Mouse (Mus musculus): ENCODE results near the gene Rab3gap2. TPM values are rescaled to one million over a fixed set of nuclear protein-coding genes. Genes with fewer than 3 reads are reported as not detected.

Rab3gap2 gene
- polyA plus RNA-seq, 1 experiment, result 32.8 TPM

DNA sequence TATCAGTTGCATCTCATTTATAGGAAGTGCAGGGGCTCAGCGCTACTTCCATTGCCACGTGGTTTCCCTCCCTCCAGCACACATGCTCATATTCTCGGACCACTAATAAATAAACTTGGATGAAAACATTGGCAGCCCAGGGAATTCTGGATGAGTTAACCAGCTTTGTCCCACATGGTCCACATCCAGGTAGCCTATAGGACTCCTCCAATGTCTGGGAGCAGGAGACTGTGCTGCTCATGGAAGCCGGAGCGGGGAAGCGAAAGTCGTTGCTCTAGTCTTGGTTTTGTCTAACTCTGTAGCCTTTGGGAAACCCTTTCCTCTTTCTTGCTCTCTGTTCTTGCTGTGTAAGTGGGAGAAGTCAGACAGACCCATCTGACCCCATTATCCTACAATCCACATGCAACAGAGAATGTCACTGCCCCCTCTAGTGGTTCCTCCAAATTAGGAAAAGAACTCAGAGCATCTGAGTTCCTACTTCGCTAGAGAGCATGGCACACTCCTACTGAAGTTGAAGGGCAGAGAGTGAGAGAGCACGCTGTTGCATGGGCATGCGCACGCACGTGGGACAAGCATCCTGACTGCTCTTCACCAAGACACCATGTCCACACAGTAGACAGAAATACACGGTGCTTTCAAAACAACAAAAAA, 16.7 kb upstream of the Rab3gap2 start:
- H3K36me3 ChIP-seq (ENCODE audit: control insufficient read depth, insufficient read depth, low read length, poor library complexity, severe bottlenecking), result no peaks in the 10 kb centered on the region
- peaks cover 5% of the 10 kb centered on the region for H3K4me1 ChIP-seq (ENCODE audit: control insufficient read depth, insufficient read depth, low read length)
- TF ChIP-seq CTCF (IDR thresholded peaks at IDR 0.05; ENCODE audit: low read depth, low read length) (no peak), POLR2A (IDR thresholded peaks at IDR 0.05; ENCODE audit: insufficient read depth, low read length) (no peak), EP300 (IDR thresholded peaks at IDR 0.05; ENCODE audit: insufficient read depth, low read depth, low read length) (no peak)
- H3K9me3 ChIP-seq (replicated peaks; ENCODE audit: control insufficient read depth, insufficient read depth, low read length, poor library complexity, severe bottlenecking), result no peaks in the 10 kb centered on the region
- no peak overlapping the region for H3K4me3 ChIP-seq (ENCODE audit: low read depth, low read length)
- H3K9ac ChIP-seq (ENCODE audit: low read depth, poor library complexity, severe bottlenecking), result no peak overlapping the region
- no peaks in the 10 kb centered on the region for H3K27me3 ChIP-seq (ENCODE audit: control insufficient read depth, insufficient read depth, low read length, poor library complexity, severe bottlenecking)
- no peak overlapping the region for H3K27ac ChIP-seq (ENCODE audit: insufficient read depth, low read length)

DNA sequence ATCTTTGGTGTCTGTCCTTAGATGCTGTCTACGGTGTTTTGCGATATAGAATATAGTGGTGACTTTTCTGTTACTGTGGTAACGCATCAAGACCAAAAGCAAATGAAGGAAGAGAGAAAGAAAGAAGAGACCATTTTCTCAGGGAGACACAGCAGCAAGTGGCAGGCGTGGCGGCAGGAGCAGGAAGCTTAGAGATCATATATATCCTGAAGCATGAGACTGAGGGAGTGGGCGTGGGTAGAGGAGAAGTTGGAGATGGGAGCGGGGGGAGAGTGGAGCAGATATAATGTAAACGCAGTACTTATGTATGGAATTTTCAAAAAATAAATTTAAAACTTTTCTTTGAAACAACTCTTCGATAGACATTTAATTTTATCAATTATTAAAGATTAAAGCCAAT, 14.0 kb upstream of the Rab3gap2 start:
- no peak overlapping the region for H3K9ac ChIP-seq (ENCODE audit: low read depth, poor library complexity, severe bottlenecking)
- no peaks in the 10 kb centered on the region for H3K9me3 ChIP-seq (replicated peaks; ENCODE audit: control insufficient read depth, insufficient read depth, low read length, poor library complexity, severe bottlenecking)
- H3K36me3 ChIP-seq (ENCODE audit: control insufficient read depth, insufficient read depth, low read length, poor library complexity, severe bottlenecking), result no peaks in the 10 kb centered on the region
- TF ChIP-seq POLR2A (IDR thresholded peaks at IDR 0.05; ENCODE audit: insufficient read depth, low read length) (no peak), CTCF (IDR thresholded peaks at IDR 0.05; ENCODE audit: low read depth, low read length) (no peak), EP300 (IDR thresholded peaks at IDR 0.05; ENCODE audit: insufficient read depth, low read depth, low read length) (no peak)
- H3K4me3 ChIP-seq (ENCODE audit: low read depth, low read length), result no peak overlapping the region
- peaks cover 5% of the 10 kb centered on the region for H3K4me1 ChIP-seq (ENCODE audit: control insufficient read depth, insufficient read depth, low read length)
- no peak overlapping the region for H3K27ac ChIP-seq (ENCODE audit: insufficient read depth, low read length)
- no peaks in the 10 kb centered on the region for H3K27me3 ChIP-seq (ENCODE audit: control insufficient read depth, insufficient read depth, low read length, poor library complexity, severe bottlenecking)

DNA sequence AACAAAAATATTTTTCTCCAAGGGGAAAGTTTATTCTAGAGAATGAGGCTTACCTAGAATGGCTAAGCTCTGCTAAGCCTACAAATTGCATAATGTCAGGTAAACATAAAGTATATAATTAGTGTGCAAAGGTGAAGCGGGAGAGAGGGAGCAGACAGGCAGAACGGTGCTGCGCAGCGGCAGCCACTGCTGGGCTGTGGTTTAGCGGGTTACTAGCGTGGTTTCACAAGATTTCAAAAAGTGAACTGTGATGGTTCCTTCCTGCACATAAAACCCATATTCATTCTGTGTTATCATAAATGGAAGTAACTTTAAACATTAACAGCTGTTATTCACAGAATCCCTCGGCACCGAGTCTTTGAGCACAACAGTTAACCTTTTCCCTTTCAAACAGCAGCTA, 11.8 kb upstream of the Rab3gap2 start:
- H3K4me3 ChIP-seq (ENCODE audit: low read depth, low read length), result no peak overlapping the region
- no peak overlapping the region for H3K9ac ChIP-seq (ENCODE audit: low read depth, poor library complexity, severe bottlenecking)
- H3K27me3 ChIP-seq (ENCODE audit: control insufficient read depth, insufficient read depth, low read length, poor library complexity, severe bottlenecking), result no peaks in the 10 kb centered on the region
- peaks cover 5% of the 10 kb centered on the region for H3K4me1 ChIP-seq (ENCODE audit: control insufficient read depth, insufficient read depth, low read length)
- no peaks in the 10 kb centered on the region for H3K36me3 ChIP-seq (ENCODE audit: control insufficient read depth, insufficient read depth, low read length, poor library complexity, severe bottlenecking)
- H3K9me3 ChIP-seq (replicated peaks; ENCODE audit: control insufficient read depth, insufficient read depth, low read length, poor library complexity, severe bottlenecking), result no peaks in the 10 kb centered on the region
- no peak overlapping the region for H3K27ac ChIP-seq (ENCODE audit: insufficient read depth, low read length)
- TF ChIP-seq POLR2A (IDR thresholded peaks at IDR 0.05; ENCODE audit: insufficient read depth, low read length) (no peak), CTCF (IDR thresholded peaks at IDR 0.05; ENCODE audit: low read depth, low read length) (no peak), EP300 (IDR thresholded peaks at IDR 0.05; ENCODE audit: insufficient read depth, low read depth, low read length) (no peak)

DNA sequence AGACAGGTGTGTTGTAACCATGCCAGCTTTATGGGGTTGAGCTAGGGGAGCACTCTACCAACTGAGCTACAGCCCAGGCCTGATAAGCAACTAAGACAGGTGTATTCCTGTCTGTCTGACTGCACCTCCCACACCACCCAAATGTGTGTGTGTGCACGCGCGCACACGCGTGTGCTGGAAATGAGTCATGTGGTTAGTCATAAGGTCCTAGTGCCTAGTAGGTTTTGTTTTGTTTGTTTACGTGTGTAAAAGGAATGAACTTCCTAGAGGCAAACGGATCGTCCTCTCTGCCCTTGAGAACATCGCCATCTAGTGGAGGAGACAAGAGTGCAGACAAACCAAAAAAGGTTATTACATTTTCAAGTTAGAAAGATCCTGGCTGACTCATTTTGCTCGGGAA, 10.4 kb upstream of the Rab3gap2 start:
- H3K27ac ChIP-seq (ENCODE audit: insufficient read depth, low read length), result no peak overlapping the region
- 0 out of 2 replicates have a peak overlapping the region, but pooled peaks have one; percentile 11 for H3K4me3 ChIP-seq (ENCODE audit: low read depth, low read length)
- H3K9ac ChIP-seq (ENCODE audit: low read depth, poor library complexity, severe bottlenecking), result no peak overlapping the region
- H3K4me1 ChIP-seq (ENCODE audit: control insufficient read depth, insufficient read depth, low read length), result peaks cover 4% of the 10 kb centered on the region
- no peaks in the 10 kb centered on the region for H3K9me3 ChIP-seq (replicated peaks; ENCODE audit: control insufficient read depth, insufficient read depth, low read length, poor library complexity, severe bottlenecking)
- TF ChIP-seq CTCF (IDR thresholded peaks at IDR 0.05; ENCODE audit: low read depth, low read length) (peak; percentile 19), EP300 (IDR thresholded peaks at IDR 0.05; ENCODE audit: insufficient read depth, low read depth, low read length) (no peak), POLR2A (IDR thresholded peaks at IDR 0.05; ENCODE audit: insufficient read depth, low read length) (no peak)
- no peaks in the 10 kb centered on the region for H3K27me3 ChIP-seq (ENCODE audit: control insufficient read depth, insufficient read depth, low read length, poor library complexity, severe bottlenecking)
- H3K36me3 ChIP-seq (ENCODE audit: control insufficient read depth, insufficient read depth, low read length, poor library complexity, severe bottlenecking), result no peaks in the 10 kb centered on the region

DNA sequence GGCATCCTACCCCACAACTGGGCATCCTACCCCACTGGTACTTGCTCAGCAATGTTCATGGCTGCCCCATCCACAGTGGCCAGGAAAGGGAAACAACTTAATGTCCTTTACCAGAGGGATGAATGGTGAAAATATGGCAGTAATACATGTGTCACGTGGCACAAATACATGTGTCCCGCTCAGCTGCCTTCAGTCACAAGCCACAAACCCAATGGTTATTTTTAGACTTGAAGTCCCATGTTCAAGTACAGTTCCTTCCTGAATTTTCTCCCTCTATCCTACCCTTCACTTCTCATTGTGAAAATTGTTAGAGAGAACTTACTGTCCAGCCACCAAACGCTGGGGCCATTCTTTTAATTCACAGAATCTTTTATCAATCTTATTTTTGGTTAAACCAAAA, 7.6 kb upstream of the Rab3gap2 start:
- H3K27ac ChIP-seq (ENCODE audit: insufficient read depth, low read length), result no peak overlapping the region
- H3K4me1 ChIP-seq (ENCODE audit: control insufficient read depth, insufficient read depth, low read length), result no peaks in the 10 kb centered on the region
- no peaks in the 10 kb centered on the region for H3K9me3 ChIP-seq (replicated peaks; ENCODE audit: control insufficient read depth, insufficient read depth, low read length, poor library complexity, severe bottlenecking)
- no peaks in the 10 kb centered on the region for H3K36me3 ChIP-seq (ENCODE audit: control insufficient read depth, insufficient read depth, low read length, poor library complexity, severe bottlenecking)
- TF ChIP-seq EP300 (IDR thresholded peaks at IDR 0.05; ENCODE audit: insufficient read depth, low read depth, low read length), result no peak
- no peak for TF ChIP-seq CTCF (IDR thresholded peaks at IDR 0.05; ENCODE audit: low read depth, low read length)
- TF ChIP-seq POLR2A (IDR thresholded peaks at IDR 0.05; ENCODE audit: insufficient read depth, low read length), result no peak
- H3K9ac ChIP-seq (ENCODE audit: low read depth, poor library complexity, severe bottlenecking), result no peak overlapping the region
- H3K27me3 ChIP-seq (ENCODE audit: control insufficient read depth, insufficient read depth, low read length, poor library complexity, severe bottlenecking), result no peaks in the 10 kb centered on the region
- H3K4me3 ChIP-seq (ENCODE audit: low read depth, low read length), result no peak overlapping the region

DNA sequence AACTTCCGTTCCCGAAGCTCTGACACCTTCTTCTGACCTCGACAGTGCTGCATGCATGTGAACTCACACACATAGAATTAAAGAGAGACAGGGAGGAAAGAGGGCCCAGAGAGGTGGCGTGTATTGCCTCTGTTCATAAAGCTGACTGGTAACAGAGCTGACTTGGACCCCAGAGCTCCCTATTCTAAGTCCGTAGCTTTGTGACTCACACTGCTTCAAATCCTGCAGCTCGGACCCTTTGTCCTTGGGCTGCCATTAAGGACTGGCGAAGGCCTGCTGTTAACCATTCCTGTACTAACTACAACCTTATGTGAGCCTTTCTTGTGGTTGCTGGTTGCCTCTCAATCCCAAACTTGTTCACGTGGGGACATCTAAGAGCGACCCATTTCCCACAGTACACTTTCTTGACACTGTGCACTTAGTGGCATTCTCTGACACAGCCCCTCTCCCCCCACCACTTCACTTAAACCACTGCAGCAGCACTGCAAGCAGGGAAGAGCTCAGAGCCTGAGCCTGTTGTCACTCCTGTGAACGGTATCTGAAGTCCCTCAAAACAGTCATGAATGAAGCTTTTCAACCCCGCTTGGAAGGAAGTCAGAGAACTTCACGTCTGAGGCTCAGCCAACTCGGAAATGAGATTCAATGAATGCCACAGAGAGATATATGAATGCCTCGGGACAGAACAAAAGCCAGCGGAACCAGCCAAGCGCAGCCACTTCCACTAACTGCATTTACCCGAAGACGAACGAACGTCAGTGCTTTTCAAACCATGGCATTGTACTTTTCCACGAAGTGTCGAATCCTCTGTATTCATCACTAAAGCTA, 3.1 kb upstream of the Rab3gap2 start:
- Histone ChIP-seq H3K4me3 (ENCODE audit: low read depth, low read length) (no peak overlapping the region), H3K27me3 (ENCODE audit: control insufficient read depth, insufficient read depth, low read length, poor library complexity, severe bottlenecking) (no peaks in the 10 kb centered on the region), H3K9ac (ENCODE audit: low read depth, poor library complexity, severe bottlenecking) (no peak overlapping the region), H3K4me1 (ENCODE audit: control insufficient read depth, insufficient read depth, low read length) (no peaks in the 10 kb centered on the region), H3K27ac (ENCODE audit: insufficient read depth, low read length) (no peak overlapping the region), H3K36me3 (ENCODE audit: control insufficient read depth, insufficient read depth, low read length, poor library complexity, severe bottlenecking) (no peaks in the 10 kb centered on the region), H3K9me3 (replicated peaks; ENCODE audit: control insufficient read depth, insufficient read depth, low read length, poor library complexity, severe bottlenecking) (no peaks in the 10 kb centered on the region)
- TF ChIP-seq EP300 (IDR thresholded peaks at IDR 0.05; ENCODE audit: insufficient read depth, low read depth, low read length), result no peak
- no peak for TF ChIP-seq CTCF (IDR thresholded peaks at IDR 0.05; ENCODE audit: low read depth, low read length)
- TF ChIP-seq POLR2A (IDR thresholded peaks at IDR 0.05; ENCODE audit: insufficient read depth, low read length), result no peak
